Mouse (Mus musculus) bone marrow macrophage, adult 2 months (primary cell): ENCODE results near the gene Vamp8.

Source experiments
- CTCF ChIP-seq: IDR thresholded peaks from 2 replicates; pipeline ENCODE4 v1.5.1; 2012; ENCODE audit warnings: low read depth, mild to moderate bottlenecking, low read length, moderate library complexity
- POLR2A ChIP-seq: IDR thresholded peaks from 2 replicates; pipeline ENCODE4 v1.6.1; 2012; ENCODE audit warnings: mild to moderate bottlenecking, low read depth, low read length, borderline replicate concordance

DNA sequence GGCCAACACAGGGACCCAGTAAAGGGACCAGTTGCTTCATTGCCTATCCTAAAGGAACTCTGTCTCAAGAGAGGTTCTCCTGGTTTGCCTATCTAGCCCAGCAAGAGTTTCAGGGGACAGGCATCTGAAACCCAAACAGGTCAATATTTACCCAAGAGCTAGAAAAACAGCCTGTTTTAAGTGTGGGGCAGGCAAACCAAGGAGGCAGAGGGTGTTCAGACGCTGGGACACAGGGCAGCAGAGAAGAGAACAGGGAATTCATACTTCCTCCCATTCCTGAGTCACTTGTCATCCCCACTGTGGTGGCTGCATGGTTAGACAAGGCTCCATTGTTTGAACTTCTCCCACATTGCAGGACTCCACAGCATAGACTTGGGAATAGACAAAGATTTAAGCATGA lies 18.9 kb downstream of the Vamp8 start:
- TF ChIP-seq CTCF (no peak), POLR2A (no peak)
